ENCODE assay signal across 8 mouse cellular contexts in genomic region chr8:95434686-95435439, GRCm38 (mm10). TPM values are rescaled to one million over a fixed set of nuclear protein-coding genes. Genes with fewer than 3 reads are reported as not detected.
A peak's percentile ranks its signal among the peaks of the same experiment; 100 is the strongest.
DNase-seq lines count a peak whose midpoint lies in the region; ATAC-seq lines count a peak whose summit lies in the region.

Gene Cfap20, minus strand, starts transcription at chr8:95434869.

- peak; percentile 96 for ATAC-seq in inflammation-experienced regulatory T-cells, adult 6 months
- ATAC-seq in megakaryocyte-erythroid progenitor cell, adult 5-6 weeks (replicated peaks; ENCODE audit: low FRiP score, low TSS enrichment, poor library complexity, severe bottlenecking), result peak; percentile 96

- peak; percentile 100 for DNase-seq in adrenal gland, adult (ENCODE audit: inconsistent age in 2 of 2, low spot score in 1 of 2)
- peak; percentile 99 for DNase-seq in embryo, embryonic 10.5 days (ENCODE audit: low spot score)
- DNase-seq in gastrocnemius, postnatal 14 days, result peak; percentile 100
- DNase-seq in left cerebral cortex, postnatal 10 days (ENCODE audit: extremely low spot score in 1 of 2, low spot score in 2 of 2), result peak; percentile 98 to 100
- DNase-seq in right cerebral cortex, postnatal 25 days, result peak; percentile 100
- DNase-seq in urinary bladder, postnatal 4 days (ENCODE audit: low spot score in 2 of 2), result peak; percentile 99 to 100

- intact Hi-C loops in gastrocnemius, postnatal 14 days (cut with DNase I; ENCODE audit: low total_unique reads), result no loop called here
- intact Hi-C loops in left cerebral cortex, postnatal 10 days (cut with DNase I), result loop anchor here (5.0 kb wide), 1 partner anchor 83 kb away; the partner anchor contains the start of gene Mmp15

RNA-seq across cellular contexts. Expression of gene Cfap20, which starts in this region (rescaled TPM):
- 10 to 100 TPM in 1 of 2 experiments, 1 to 10 TPM in 1; 9.7 to 13.1 TPM for total RNA-seq in gastrocnemius, postnatal 14 days (2021)
- 10 to 100 TPM; 55.7 to 72.2 (median 70.1) TPM for polyA plus RNA-seq in inflammation-experienced regulatory T-cells, adult 6 months (2017; shearing (Covaris generic))
- 10 to 100 TPM; 69.4 to 72.6 TPM for total RNA-seq in left cerebral cortex, postnatal 10 days (2021)
- 53.9 and 69.9 TPM in 2 replicates for total RNA-seq in megakaryocyte-erythroid progenitor cell, adult 5-6 weeks (2014; fragmentation: Nextera tagmentation)
- total RNA-seq in megakaryocyte-erythroid progenitor cell, adult 5-6 weeks (2017), result 64.6 and 71.3 TPM in 2 replicates

Comparison
In these comparisons a context has a peak if more than half of its experiments do, and no peak if none do; other contexts are left out.
1. Peak in every context shown above with its lines: DNase-seq and ATAC-seq.